Mouse (Mus musculus): Measurements from ENCODE around the gene Col6a5. TPM values are rescaled to one million over a fixed set of nuclear protein-coding genes. Genes with fewer than 3 reads are reported as not detected.

Col6a5 gene
- polyA plus RNA-seq (2016; fragmentation: Nextera tagmentation; extraction: Ambion mirVana), result 0.08 and 0.18 TPM in 2 replicates

DNA sequence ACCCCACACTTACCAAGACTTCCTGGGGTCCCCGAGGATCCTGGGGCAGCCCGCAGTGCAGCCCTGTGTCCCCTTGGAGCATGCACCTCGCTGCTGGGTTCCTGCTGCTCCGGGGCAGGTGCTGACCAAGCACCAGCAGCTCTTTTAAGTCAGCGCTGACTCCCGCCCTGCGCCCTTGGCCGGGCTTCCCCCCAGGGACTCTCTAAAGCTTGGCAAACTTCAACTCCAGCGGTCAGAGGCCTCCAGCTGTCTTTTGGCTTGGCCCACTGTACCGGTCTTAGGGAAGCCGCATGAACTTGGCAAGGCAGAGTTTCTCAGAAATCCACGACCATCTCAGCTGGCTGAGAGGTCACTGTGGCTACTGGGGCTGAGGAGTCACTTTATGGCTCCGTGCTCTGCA is at the start of gene Col6a5:
TSS of gene Col6a5 (minus strand) at position 111 of the 400 bp plus-strand sequence.
- H3K27ac ChIP-seq, result no peak within 1 kb of the TSS
- no peaks in the 10 kb centered on the region for H3K4me1 ChIP-seq
- no peaks in the 10 kb centered on the region for H3K9me3 ChIP-seq
- 26% methylated on average over 13 of the region's 13 CpGs for WGBS
- no peaks in the 10 kb centered on the region for H3K27me3 ChIP-seq
- no peaks in the 10 kb centered on the region for H3K36me3 ChIP-seq (replicated peaks)
- no peak within 1 kb of the TSS for H3K4me3 ChIP-seq (replicated peaks)
- no peak within 1 kb of the TSS for H3K4me2 ChIP-seq
- no peak within 1 kb of the TSS for H3K9ac ChIP-seq
- ATAC-seq (ENCODE audit: low FRiP score), result no peak

- no peak overlapping the region for H3K4me3 ChIP-seq (replicated peaks)
- ATAC-seq (ENCODE audit: low FRiP score), result no peak
- no peak overlapping the region for H3K27ac ChIP-seq
- H3K36me3 ChIP-seq (replicated peaks), result no peaks in the 10 kb centered on the region
- H3K27me3 ChIP-seq, result no peaks in the 10 kb centered on the region
- no peaks in the 10 kb centered on the region for H3K9me3 ChIP-seq
- no peak overlapping the region for H3K9ac ChIP-seq
- no peak overlapping the region for H3K4me2 ChIP-seq
- WGBS, result 57% methylated on average over 11 of the region's 11 CpGs
- no peaks in the 10 kb centered on the region for H3K4me1 ChIP-seq
Observed at GRCm38 (mm10) chr9:105997955-105998354, 37.5 kb upstream of the Col6a5 start.

- Histone ChIP-seq H3K4me2 (no peak overlapping the region), H3K4me3 (replicated peaks) (no peak overlapping the region), H3K4me1 (no peaks in the 10 kb centered on the region), H3K9me3 (no peaks in the 10 kb centered on the region), H3K27me3 (no peaks in the 10 kb centered on the region), H3K27ac (no peak overlapping the region), H3K36me3 (replicated peaks) (no peaks in the 10 kb centered on the region), H3K9ac (no peak overlapping the region)
- ATAC-seq (ENCODE audit: low FRiP score), result no peak
- WGBS, result 76% methylated on average over 6 of the region's 6 CpGs
Observed at GRCm38 (mm10) chr9:105992425-105992824, 32.0 kb upstream of the Col6a5 start.

DNA sequence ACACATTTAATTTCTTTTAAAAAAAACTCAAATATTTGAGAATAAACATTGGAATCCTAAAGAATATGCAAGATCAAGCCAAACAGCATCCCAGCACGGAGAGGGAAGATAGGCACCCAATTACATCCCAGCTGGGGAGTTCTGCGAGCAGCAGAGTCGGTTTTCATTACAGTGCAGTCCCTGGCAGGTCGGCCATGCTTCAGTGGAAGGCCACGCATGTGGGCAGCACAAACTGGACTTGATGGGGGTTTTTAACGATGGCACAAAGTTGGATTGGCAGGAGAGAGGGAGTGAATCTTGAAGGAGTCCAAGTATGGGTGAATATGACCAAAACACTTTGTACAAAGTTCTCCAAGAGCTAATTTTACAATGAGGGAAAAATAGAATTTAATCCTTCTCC is 29.7 kb upstream of the Col6a5 start:
- H3K27me3 ChIP-seq, result no peaks in the 10 kb centered on the region
- WGBS, result 77% methylated on average over 6 of the region's 6 CpGs

DNA sequence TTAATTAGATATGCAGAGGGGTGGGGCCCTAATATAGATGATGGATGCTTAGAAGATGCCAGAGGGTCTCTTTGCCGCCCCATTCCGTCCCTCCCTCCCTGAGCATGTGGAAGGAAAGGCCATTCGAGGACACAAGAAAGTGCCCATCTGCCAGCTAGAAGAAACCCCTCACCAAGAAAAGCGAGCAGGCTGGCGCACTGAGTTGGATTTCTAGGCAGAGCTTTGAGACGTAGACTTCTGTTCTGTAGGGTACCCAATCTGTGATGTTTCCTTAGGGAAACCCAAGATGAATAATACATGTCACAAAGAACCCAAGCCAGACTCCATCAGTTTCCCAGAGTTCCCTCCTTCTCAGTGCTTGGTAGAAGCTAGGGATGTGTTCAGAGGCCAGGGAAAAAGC is 29.0 kb upstream of the Col6a5 start:
- no peaks in the 10 kb centered on the region for H3K27me3 ChIP-seq
- peaks cover 9% of the 10 kb centered on the region for H3K4me1 ChIP-seq
- WGBS, result 87% methylated on average over 6 of the region's 6 CpGs
- no peaks in the 10 kb centered on the region for H3K9me3 ChIP-seq
- ATAC-seq (ENCODE audit: low FRiP score), result no peak
- no peak overlapping the region for H3K27ac ChIP-seq
- no peak overlapping the region for H3K4me2 ChIP-seq
- H3K9ac ChIP-seq, result no peak overlapping the region
- no peaks in the 10 kb centered on the region for H3K36me3 ChIP-seq (replicated peaks)
- no peak overlapping the region for H3K4me3 ChIP-seq (replicated peaks)

More for the DNA sequence above, 29.7 kb upstream of the Col6a5 start:
- no peak overlapping the region for H3K4me2 ChIP-seq
- peaks cover 5% of the 10 kb centered on the region for H3K4me1 ChIP-seq
- no peak for ATAC-seq (ENCODE audit: low FRiP score)
- no peaks in the 10 kb centered on the region for H3K9me3 ChIP-seq
- H3K9ac ChIP-seq, result no peak overlapping the region
- no peaks in the 10 kb centered on the region for H3K36me3 ChIP-seq (replicated peaks)
- H3K27ac ChIP-seq, result no peak overlapping the region
- no peak overlapping the region for H3K4me3 ChIP-seq (replicated peaks)

- ATAC-seq (ENCODE audit: low FRiP score), result no peak
- H3K27ac ChIP-seq, result no peak overlapping the region
- H3K9ac ChIP-seq, result no peak overlapping the region
- WGBS, result 63% methylated on average over 8 of the region's 8 CpGs
- H3K4me2 ChIP-seq, result no peak overlapping the region
- H3K9me3 ChIP-seq, result no peaks in the 10 kb centered on the region
- H3K27me3 ChIP-seq, result no peaks in the 10 kb centered on the region
- no peak overlapping the region for H3K4me3 ChIP-seq (replicated peaks)
- H3K36me3 ChIP-seq (replicated peaks), result no peaks in the 10 kb centered on the region
- H3K4me1 ChIP-seq, result peaks cover 9% of the 10 kb centered on the region
Observed at GRCm38 (mm10) chr9:105988096-105988495, 27.7 kb upstream of the Col6a5 start.

DNA sequence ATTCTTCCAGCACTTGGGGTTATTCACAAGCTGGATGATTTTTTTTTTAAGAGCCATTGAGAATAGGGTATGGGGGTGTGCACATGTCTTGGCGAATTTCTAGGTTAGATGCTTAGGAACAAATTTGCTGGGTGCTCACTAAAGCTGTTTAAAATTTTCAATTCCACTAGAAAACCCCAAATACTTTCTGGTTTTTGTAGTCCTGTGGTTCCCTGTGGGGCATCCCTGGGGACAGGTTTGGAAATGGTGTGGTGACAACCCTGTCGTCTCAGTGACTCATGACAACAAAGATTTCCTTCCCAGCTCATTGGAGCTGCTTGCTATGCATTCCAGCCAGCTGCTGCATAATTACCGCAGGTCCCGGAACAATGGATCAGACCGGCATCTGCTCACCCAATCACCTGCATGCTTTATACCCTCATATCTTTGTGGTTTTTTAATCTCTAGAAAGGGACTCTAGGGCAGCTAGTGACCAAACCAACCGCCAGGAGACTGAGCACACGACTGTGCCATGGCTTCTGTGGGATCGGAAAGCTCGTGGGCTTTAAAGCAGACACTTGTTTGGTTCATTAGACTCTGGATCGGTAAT is 24.6 kb upstream of the Col6a5 start:
- Histone ChIP-seq H3K4me1 (peaks cover 9% of the 10 kb centered on the region), H3K9me3 (no peaks in the 10 kb centered on the region), H3K36me3 (replicated peaks) (no peaks in the 10 kb centered on the region), H3K27me3 (no peaks in the 10 kb centered on the region), H3K4me3 (replicated peaks) (peak overlapping the region; percentile 20; the same call in 1 of the 2 replicates), H3K9ac (no peak overlapping the region), H3K27ac (peak overlapping the region; percentile 32), H3K4me2 (peak overlapping the region; percentile 46)
- 11% methylated on average over 10 of the region's 10 CpGs for WGBS
- ATAC-seq (ENCODE audit: low FRiP score), result peak; percentile 77; the same call in 1 of the 2 replicates

DNA sequence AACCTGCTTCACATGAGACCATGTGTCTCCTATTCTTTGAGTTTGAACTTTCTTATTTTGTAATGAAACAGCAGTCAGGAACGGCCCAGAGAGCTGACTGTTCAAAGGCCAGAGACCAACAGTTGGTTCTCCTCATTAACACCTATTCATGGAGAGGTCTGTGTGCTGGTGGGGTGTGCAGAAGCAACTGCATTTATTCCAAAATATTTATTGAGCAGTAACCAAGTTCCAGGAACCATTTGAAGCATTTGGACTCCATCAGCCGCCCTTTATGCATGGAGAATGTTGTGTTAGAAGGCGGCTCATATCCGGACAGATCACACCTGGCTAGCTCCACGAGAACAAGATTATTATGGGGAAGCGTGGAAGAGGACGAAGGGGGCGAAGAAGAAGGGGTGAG is 18.0 kb upstream of the Col6a5 start:
- Histone ChIP-seq H3K4me3 (replicated peaks) (no peak overlapping the region), H3K27me3 (no peaks in the 10 kb centered on the region), H3K27ac (no peak overlapping the region), H3K9ac (no peak overlapping the region), H3K4me2 (no peak overlapping the region), H3K4me1 (no peaks in the 10 kb centered on the region), H3K9me3 (no peaks in the 10 kb centered on the region), H3K36me3 (replicated peaks) (no peaks in the 10 kb centered on the region)
- ATAC-seq (ENCODE audit: low FRiP score), result no peak
- 93% methylated on average over 8 of the region's 8 CpGs for WGBS

DNA sequence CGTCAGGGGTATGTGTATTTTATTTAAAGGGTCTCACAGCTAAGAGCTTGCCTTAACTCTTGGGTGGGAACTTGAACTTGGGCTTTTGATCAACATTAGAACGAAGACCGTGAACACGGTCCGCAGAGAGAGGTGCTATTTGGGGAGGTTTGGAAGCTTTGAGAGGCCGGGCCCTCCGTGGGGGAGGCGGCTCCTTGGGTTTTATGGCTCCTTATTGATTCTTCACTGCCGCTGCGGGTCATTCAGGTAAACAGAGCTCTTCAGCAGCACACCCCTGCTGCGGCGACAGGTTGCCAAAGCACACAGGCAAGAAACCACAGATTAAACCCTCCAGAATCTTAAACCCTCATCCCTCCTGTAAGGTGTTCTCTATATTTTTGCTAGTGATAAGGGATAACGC is 16.4 kb upstream of the Col6a5 start:
- Histone ChIP-seq H3K4me1 (no peaks in the 10 kb centered on the region), H3K9me3 (no peaks in the 10 kb centered on the region), H3K36me3 (replicated peaks) (no peaks in the 10 kb centered on the region), H3K27me3 (no peaks in the 10 kb centered on the region), H3K4me3 (replicated peaks) (no peak overlapping the region), H3K27ac (no peak overlapping the region), H3K4me2 (no peak overlapping the region), H3K9ac (no peak overlapping the region)
- 30% methylated on average over 13 of the region's 13 CpGs for WGBS
- no peak for ATAC-seq (ENCODE audit: low FRiP score)

DNA sequence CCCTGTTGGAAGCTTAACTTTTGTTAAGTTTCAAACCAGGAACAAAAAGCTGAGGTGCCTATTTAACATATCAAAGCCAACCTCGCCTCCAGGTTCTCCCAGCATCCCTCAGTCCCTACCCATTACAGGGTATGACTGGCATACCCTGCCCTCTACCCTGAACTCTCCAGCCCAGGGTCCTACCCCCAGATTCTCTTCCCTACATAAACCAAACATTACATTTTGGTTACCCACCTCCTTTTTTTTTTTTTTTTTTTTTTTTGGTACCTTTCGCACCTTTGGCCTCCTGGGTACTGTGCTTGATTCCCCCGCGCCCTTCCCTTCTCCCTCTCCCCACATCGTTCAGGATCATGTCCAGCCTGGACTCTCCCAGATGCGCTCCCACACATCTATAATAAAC is 15.9 kb upstream of the Col6a5 start:
- no peaks in the 10 kb centered on the region for H3K9me3 ChIP-seq
- WGBS, result 53% methylated on average over 6 of the region's 6 CpGs
- no peaks in the 10 kb centered on the region for H3K36me3 ChIP-seq (replicated peaks)
- H3K4me1 ChIP-seq, result no peaks in the 10 kb centered on the region
- no peak overlapping the region for H3K27ac ChIP-seq
- no peak overlapping the region for H3K9ac ChIP-seq
- no peak for ATAC-seq (ENCODE audit: low FRiP score)
- no peak overlapping the region for H3K4me2 ChIP-seq
- H3K4me3 ChIP-seq (replicated peaks), result no peak overlapping the region
- no peaks in the 10 kb centered on the region for H3K27me3 ChIP-seq

DNA sequence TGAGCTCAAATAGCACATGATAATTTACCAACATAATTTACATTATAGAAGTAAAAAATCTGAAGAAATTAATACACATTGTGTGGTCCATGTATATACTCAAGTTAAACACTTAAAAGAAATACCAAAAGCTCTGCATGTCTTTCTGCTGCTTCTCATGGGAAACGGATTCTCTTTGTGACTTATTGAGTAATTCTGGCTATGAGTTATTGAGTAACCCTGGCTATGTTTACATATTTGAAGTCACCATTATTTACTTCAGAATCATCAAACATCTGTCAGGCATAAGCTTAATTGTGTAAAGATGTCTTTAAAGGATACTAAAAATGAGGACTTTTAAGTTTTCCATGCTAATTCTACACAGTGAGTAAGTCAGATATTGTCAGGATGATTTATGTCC is 13.3 kb upstream of the Col6a5 start:
- Histone ChIP-seq H3K4me2 (no peak overlapping the region), H3K4me3 (replicated peaks) (no peak overlapping the region), H3K36me3 (replicated peaks) (no peaks in the 10 kb centered on the region), H3K4me1 (no peaks in the 10 kb centered on the region), H3K27me3 (no peaks in the 10 kb centered on the region), H3K9me3 (no peaks in the 10 kb centered on the region), H3K9ac (no peak overlapping the region), H3K27ac (no peak overlapping the region)
- WGBS, result 96% methylated on average over 1 of the region's 1 CpGs
- no peak for ATAC-seq (ENCODE audit: low FRiP score)

- Histone ChIP-seq H3K4me2 (no peak overlapping the region), H3K4me3 (replicated peaks) (no peak overlapping the region), H3K27ac (no peak overlapping the region), H3K27me3 (no peaks in the 10 kb centered on the region), H3K36me3 (replicated peaks) (no peaks in the 10 kb centered on the region), H3K9ac (no peak overlapping the region), H3K4me1 (no peaks in the 10 kb centered on the region), H3K9me3 (no peaks in the 10 kb centered on the region)
- WGBS, result 88% methylated on average over 3 of the region's 3 CpGs
- no peak for ATAC-seq (ENCODE audit: low FRiP score)
Observed at GRCm38 (mm10) chr9:105972031-105972430, 11.6 kb upstream of the Col6a5 start.

DNA sequence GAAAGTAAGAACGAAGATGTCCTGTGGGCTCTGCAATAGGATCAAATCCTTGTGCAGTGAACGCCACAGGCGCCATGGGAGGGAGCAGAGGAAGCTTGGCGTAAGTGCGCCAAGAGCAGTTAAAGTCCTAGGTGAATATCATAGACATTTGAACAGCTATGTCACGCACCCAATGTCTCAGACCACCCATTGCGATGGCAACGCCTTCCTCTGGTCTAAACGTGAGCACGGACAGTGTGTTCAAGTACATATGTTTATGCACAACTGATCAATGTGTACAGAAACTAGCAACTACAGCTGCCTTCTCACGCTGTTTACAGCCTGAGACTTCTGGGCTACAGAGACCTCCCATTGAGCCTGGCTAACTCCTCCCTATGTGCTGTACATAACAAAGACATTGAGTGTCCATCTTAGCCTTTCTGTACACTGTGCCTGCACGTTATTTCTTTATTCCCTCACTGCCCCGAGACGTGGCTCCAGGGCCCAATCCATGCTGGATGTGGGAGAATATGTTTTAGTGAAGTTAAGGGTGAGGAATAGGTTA is 11.0 kb upstream of the Col6a5 start:
- no peaks in the 10 kb centered on the region for H3K27me3 ChIP-seq
- no peak overlapping the region for H3K9ac ChIP-seq
- no peak overlapping the region for H3K27ac ChIP-seq
- H3K4me1 ChIP-seq, result no peaks in the 10 kb centered on the region
- 89% methylated on average over 14 of the region's 14 CpGs for WGBS
- H3K4me2 ChIP-seq, result no peak overlapping the region
- no peaks in the 10 kb centered on the region for H3K9me3 ChIP-seq
- H3K36me3 ChIP-seq (replicated peaks), result no peaks in the 10 kb centered on the region
- no peak overlapping the region for H3K4me3 ChIP-seq (replicated peaks)
- no peak for ATAC-seq (ENCODE audit: low FRiP score)

Data from forebrain, embryonic 12.5 days (tissue).